Mouse (Mus musculus) induced T-regulatory cell, adult 2 months (primary cell): ENCODE results near the gene Tor1aip2.

Source experiments
- DNase-seq: peaks from one replicate; pipeline ENCODE4 v3.0.0-alpha.2; 2012; ENCODE audit warnings: low read depth

Tor1aip2 gene

GRCm38 (mm10) chr1:156111728-156112127, 76.5 kb downstream of the Tor1aip2 start:
- no peak for DNase-seq

- no peak for DNase-seq
Measured at GRCm38 (mm10) chr1:156112142-156112541, 76.9 kb downstream of the Tor1aip2 start.

GRCm38 (mm10) chr1:156113884-156114499, 78.8 kb downstream of the Tor1aip2 start:
- no peak for DNase-seq

GRCm38 (mm10) chr1:156116770-156117169, 81.6 kb downstream of the Tor1aip2 start:
- no peak for DNase-seq
